Mouse (Mus musculus) stomach, embryonic 16.5 days (tissue): ENCODE results near the gene Msantd3. TPM values are rescaled to one million over a fixed set of nuclear protein-coding genes. Genes with fewer than 3 reads are reported as not detected.

ENCODE experiments used
- ATAC-seq: fragments of 200-750 bp; cut with Nextera tagmentation; 2 replicates; pipeline ENCODE4 v1.8.0; 2017; ENCODE audit warnings: moderate number of reproducible peaks, moderate TSS enrichment; ENCODE audit not compliant: insufficient read depth, low FRiP score
- H3K27ac ChIP-seq: fragments of 300-500 bp; sonication (generic); 2 replicates; pipeline ENCODE4 v1.5.1; 2014; ENCODE audit warnings: low read length
- H3K27me3 ChIP-seq: fragments of 300-500 bp; sonication (generic); 2 replicates; pipeline ENCODE4 v1.6.1; 2014; ENCODE audit warnings: low read length, control low read depth, mixed read lengths; ENCODE audit not compliant: control insufficient read depth, insufficient read depth
- H3K36me3 ChIP-seq: fragments of 300-500 bp; sonication (generic); 2 replicates; pipeline ENCODE4 v1.6.1; 2014; ENCODE audit warnings: low read length; ENCODE audit not compliant: control insufficient read depth, insufficient read depth
- H3K4me1 ChIP-seq: fragments of 300-500 bp; sonication (generic); 2 replicates; pipeline ENCODE4 v1.6.1; 2014; ENCODE audit warnings: low read length, control low read depth, mixed read lengths; ENCODE audit not compliant: control insufficient read depth, insufficient read depth
- H3K4me2 ChIP-seq: fragments of 300-500 bp; sonication (generic); 2 replicates; pipeline ENCODE4 v1.6.1; 2014; ENCODE audit warnings: low read depth, low read length, mixed read lengths
- H3K4me3 ChIP-seq: fragments of 300-500 bp; sonication (generic); replicated peaks from 2 replicates; pipeline ENCODE4 v1.5.1; 2014; ENCODE audit warnings: mild to moderate bottlenecking, low read length
- H3K9ac ChIP-seq: fragments of 300-500 bp; sonication (generic); 2 replicates; pipeline ENCODE4 v1.6.1; 2014; ENCODE audit warnings: low read length
- H3K9me3 ChIP-seq: fragments of 300-500 bp; sonication (generic); replicated peaks from 2 replicates; pipeline ENCODE4 v1.6.1; 2016; ENCODE audit warnings: low read length, control low read depth; ENCODE audit not compliant: control insufficient read depth
- WGBS: fragments of 180-500 bp; shearing (Covaris S2); extraction: QIAGEN DNeasy Blood & Tissue Kit; methylation state at CpG from one replicate; pipeline ENCODE4 v1.1.7; 2014; 5-methylcytosine and 5-hydroxymethylcytosine counted together
- polyA plus RNA-seq: library from polyadenylated mRNA; unstranded; fragments of >200 nt; fragmentation: Nextera tagmentation; extraction: Ambion mirVana; gene quantifications from 2 replicates; pipeline ENCODE4 v1.2.1, GENCODE M21; 2015

Msantd3 gene
- polyA plus RNA-seq, 1 experiment from 2014 or later, result 17.4 TPM

- peak overlapping the region; percentile 57 for H3K4me2 ChIP-seq
- ATAC-seq, result peak; percentile 63
- H3K36me3 ChIP-seq, result no peaks in the 10 kb centered on the region
- H3K27me3 ChIP-seq, result no peaks in the 10 kb centered on the region
- peak overlapping the region; percentile 70 for H3K27ac ChIP-seq
- 0% methylated on average over 35 of the region's 50 CpGs for WGBS
- no peaks in the 10 kb centered on the region for H3K9me3 ChIP-seq
- peak overlapping the region; percentile 96 for H3K9ac ChIP-seq
- peak overlapping the region; percentile 76 for H3K4me3 ChIP-seq
- H3K4me1 ChIP-seq, result peaks cover 22% of the 10 kb centered on the region
These were observed 909 bp downstream of the Msantd3 start for GRCm38 (mm10) chr4:48540576-48541111.

- no peak for ATAC-seq
- Histone ChIP-seq H3K9me3 (no peaks in the 10 kb centered on the region), H3K4me2 (peak overlapping the region; percentile 57), H3K4me1 (peaks cover 22% of the 10 kb centered on the region), H3K36me3 (no peaks in the 10 kb centered on the region), H3K27me3 (no peaks in the 10 kb centered on the region), H3K27ac (no peak overlapping the region), H3K9ac (peak overlapping the region; percentile 70), H3K4me3 (peak overlapping the region; percentile 76)
- 10% methylated on average over 15 of the region's 15 CpGs for WGBS
These were observed 2.0 kb downstream of the Msantd3 start for GRCm38 (mm10) chr4:48541526-48542250.

GRCm38 (mm10) chr4:48542351-48542750 lies 2.6 kb downstream of the Msantd3 start:
- no peaks in the 10 kb centered on the region for H3K27me3 ChIP-seq
- no peak overlapping the region for H3K9ac ChIP-seq
- no peaks in the 10 kb centered on the region for H3K36me3 ChIP-seq
- H3K4me1 ChIP-seq, result peaks cover 22% of the 10 kb centered on the region
- ATAC-seq, result no peak
- peak overlapping the region; percentile 57 for H3K4me2 ChIP-seq
- WGBS, result 25% methylated on average over 5 of the region's 5 CpGs
- H3K27ac ChIP-seq, result no peak overlapping the region
- no peaks in the 10 kb centered on the region for H3K9me3 ChIP-seq
- no peak overlapping the region for H3K4me3 ChIP-seq

GRCm38 (mm10) chr4:48543071-48543865 lies 3.5 kb downstream of the Msantd3 start:
- Histone ChIP-seq H3K36me3 (no peaks in the 10 kb centered on the region), H3K4me2 (no peak overlapping the region), H3K9ac (no peak overlapping the region), H3K9me3 (no peaks in the 10 kb centered on the region), H3K4me3 (no peak overlapping the region), H3K27ac (no peak overlapping the region), H3K27me3 (no peaks in the 10 kb centered on the region), H3K4me1 (peaks cover 22% of the 10 kb centered on the region)
- ATAC-seq, result no peak
- WGBS, result 61% methylated on average over 6 of the region's 6 CpGs

GRCm38 (mm10) chr4:48544141-48544540 lies 4.4 kb downstream of the Msantd3 start:
- WGBS, result 79% methylated on average over 8 of the region's 8 CpGs
- H3K27ac ChIP-seq, result no peak overlapping the region

GRCm38 (mm10) chr4:48545966-48546365 lies 6.2 kb downstream of the Msantd3 start:
- WGBS, result 52% methylated on average over 12 of the region's 12 CpGs
- Histone ChIP-seq H3K36me3 (no peaks in the 10 kb centered on the region), H3K9me3 (no peaks in the 10 kb centered on the region), H3K4me1 (peaks cover 18% of the 10 kb centered on the region), H3K4me3 (no peak overlapping the region), H3K4me2 (no peak overlapping the region), H3K27me3 (no peaks in the 10 kb centered on the region), H3K27ac (no peak overlapping the region), H3K9ac (no peak overlapping the region)
- no peak for ATAC-seq

More at GRCm38 (mm10) chr4:48544141-48544540, 4.4 kb downstream of the Msantd3 start:
- Histone ChIP-seq H3K9ac (no peak overlapping the region), H3K9me3 (no peaks in the 10 kb centered on the region), H3K27me3 (no peaks in the 10 kb centered on the region), H3K36me3 (no peaks in the 10 kb centered on the region), H3K4me3 (no peak overlapping the region), H3K4me2 (no peak overlapping the region), H3K4me1 (peaks cover 22% of the 10 kb centered on the region)
- ATAC-seq, result no peak

GRCm38 (mm10) chr4:48546568-48547496 lies 7.1 kb downstream of the Msantd3 start:
- WGBS, result 77% methylated on average over 9 of the region's 9 CpGs
- Histone ChIP-seq H3K27ac (no peak overlapping the region), H3K4me1 (peaks cover 12% of the 10 kb centered on the region), H3K36me3 (no peaks in the 10 kb centered on the region), H3K9me3 (no peaks in the 10 kb centered on the region), H3K4me3 (no peak overlapping the region), H3K9ac (no peak overlapping the region), H3K27me3 (no peaks in the 10 kb centered on the region), H3K4me2 (no peak overlapping the region)
- ATAC-seq, result no peak

GRCm38 (mm10) chr4:48548393-48549045 lies 8.8 kb downstream of the Msantd3 start:
- Histone ChIP-seq H3K9me3 (no peaks in the 10 kb centered on the region), H3K9ac (no peak overlapping the region), H3K27ac (no peak overlapping the region), H3K36me3 (0 out of 2 replicates have a peak, but pooled peaks cover 11% of the 10 kb centered on the region), H3K4me2 (no peak overlapping the region), H3K4me3 (no peak overlapping the region), H3K4me1 (no peaks in the 10 kb centered on the region), H3K27me3 (no peaks in the 10 kb centered on the region)
- ATAC-seq, result no peak
- WGBS, result 50% methylated on average over 6 of the region's 6 CpGs
